Mouse (Mus musculus): ENCODE measurements around the gene Prr12. TPM values are rescaled to one million over a fixed set of nuclear protein-coding genes. Genes with fewer than 3 reads are reported as not detected.
A peak's percentile ranks its signal among the peaks of the same experiment; 100 is the strongest.
"Not testable (repeated sequence)": the region's sequence is repeated elsewhere in the genome, so short reads cannot be mapped to it uniquely, and the experiment has no call there.

The Prr12 gene
- polyA plus RNA-seq (2015; fragmentation: Nextera tagmentation; extraction: Ambion mirVana) = 12.8 and 13.4 TPM in 2 replicates

DNA sequence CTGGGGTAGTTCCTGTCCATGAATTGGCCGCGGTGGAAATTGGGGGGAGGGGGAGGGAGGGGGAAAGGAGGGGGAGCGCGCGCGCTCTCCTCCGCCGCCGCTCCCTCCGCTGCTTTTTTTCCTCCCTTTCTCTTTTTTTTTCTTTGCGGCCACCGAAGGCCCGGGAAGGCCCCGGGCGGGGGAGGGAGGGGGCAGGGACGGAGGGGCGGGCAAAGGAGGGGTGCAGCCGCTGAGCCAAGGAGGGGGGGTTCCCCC lies at the start of gene Prr12:
TSS of gene Prr12 (minus strand) at position 20 of the 255 bp plus-strand sequence.
- Histone ChIP-seq H3K9ac (ENCODE audit: low read depth, low read length) (peak within 1 kb of the TSS; percentile 93), H3K36me3 (ENCODE audit: control insufficient read depth, insufficient read depth, low read length) (peaks cover 26% of the 10 kb centered on the region), H3K4me3 (ENCODE audit: low read length) (peak within 1 kb of the TSS; percentile 64), H3K4me1 (ENCODE audit: control insufficient read depth, insufficient read depth, low read depth, low read length) (peaks cover 18% of the 10 kb centered on the region), H3K9me3 (ENCODE audit: control insufficient read depth, low read length) (no peaks in the 10 kb centered on the region), H3K27me3 (replicated peaks; ENCODE audit: control insufficient read depth, insufficient read depth, low read length) (no peaks in the 10 kb centered on the region), H3K27ac (ENCODE audit: low read depth, low read length) (peak within 1 kb of the TSS; percentile 100), H3K4me2 (ENCODE audit: low read length) (peak within 1 kb of the TSS; percentile 93)
- ATAC-seq = no peak; the same call in 1 of the 2 replicates
- WGBS = 0% methylated on average over 10 of the region's 18 CpGs

DNA sequence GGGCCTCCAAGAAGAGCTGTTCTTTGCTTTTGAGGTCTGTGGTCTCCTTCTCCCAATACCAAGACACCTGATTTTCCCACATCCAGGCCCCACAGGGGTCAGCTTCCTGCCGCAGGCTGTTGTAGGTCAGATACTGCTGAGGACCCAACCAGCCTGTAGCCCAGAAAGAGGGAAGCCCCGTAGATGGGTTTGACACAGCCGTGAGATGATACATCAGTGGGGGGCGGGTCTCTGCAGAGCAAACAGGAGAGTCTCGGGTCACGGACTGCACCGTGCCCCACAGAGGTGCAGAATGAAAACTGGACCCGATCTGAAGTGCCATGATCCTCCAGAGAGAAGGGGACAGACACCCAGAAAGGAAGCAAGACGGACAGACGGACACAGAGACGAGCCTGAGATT lies 49.8 kb upstream of the Prr12 start:
- peak overlapping the region; percentile 24 for H3K4me2 ChIP-seq (ENCODE audit: low read length)
- H3K27ac ChIP-seq (ENCODE audit: low read depth, low read length) = no peak overlapping the region
- no peak overlapping the region; the same call in 1 of the 2 replicates for H3K4me3 ChIP-seq (ENCODE audit: low read length)
- H3K9ac ChIP-seq (ENCODE audit: low read depth, low read length) = no peak overlapping the region
- no peaks in the 10 kb centered on the region for H3K4me1 ChIP-seq (ENCODE audit: control insufficient read depth, insufficient read depth, low read depth, low read length)
- H3K27me3 ChIP-seq (replicated peaks; ENCODE audit: control insufficient read depth, insufficient read depth, low read length) = no peaks in the 10 kb centered on the region
- no peaks in the 10 kb centered on the region for H3K36me3 ChIP-seq (ENCODE audit: control insufficient read depth, insufficient read depth, low read length)
- 86% methylated on average over 11 of the region's 11 CpGs for WGBS
- no peak for ATAC-seq
- no peaks in the 10 kb centered on the region for H3K9me3 ChIP-seq (ENCODE audit: control insufficient read depth, low read length)

DNA sequence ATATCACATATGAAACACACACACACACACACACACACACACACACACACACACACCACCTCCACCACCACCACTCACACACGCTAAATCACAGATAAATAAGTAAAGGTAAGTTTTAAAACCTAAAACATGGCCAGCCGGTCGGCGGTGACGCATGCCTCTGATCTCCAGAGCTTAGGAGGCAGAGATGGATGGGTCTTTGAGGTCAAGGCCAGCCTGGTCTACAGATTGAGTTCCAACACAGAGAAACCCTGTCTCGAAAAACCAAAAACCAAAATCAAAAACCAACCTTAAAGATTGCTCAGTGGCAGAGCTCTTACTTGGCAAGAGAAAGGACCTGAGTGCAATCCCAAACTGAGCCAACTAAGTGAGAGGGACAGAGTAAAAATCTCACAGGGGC lies 47.4 kb upstream of the Prr12 start:
- H3K4me3 ChIP-seq (ENCODE audit: low read length) = no peak overlapping the region
- H3K27ac ChIP-seq (ENCODE audit: low read depth, low read length) = no peak overlapping the region
- H3K36me3 ChIP-seq (ENCODE audit: control insufficient read depth, insufficient read depth, low read length) = no peaks in the 10 kb centered on the region
- no peak for ATAC-seq
- H3K4me1 ChIP-seq (ENCODE audit: control insufficient read depth, insufficient read depth, low read depth, low read length) = no peaks in the 10 kb centered on the region
- no peaks in the 10 kb centered on the region for H3K27me3 ChIP-seq (replicated peaks; ENCODE audit: control insufficient read depth, insufficient read depth, low read length)
- no peak overlapping the region for H3K4me2 ChIP-seq (ENCODE audit: low read length)
- WGBS = 95% methylated on average over 6 of the region's 6 CpGs
- no peak overlapping the region for H3K9ac ChIP-seq (ENCODE audit: low read depth, low read length)
- H3K9me3 ChIP-seq (ENCODE audit: control insufficient read depth, low read length) = no peaks in the 10 kb centered on the region

DNA sequence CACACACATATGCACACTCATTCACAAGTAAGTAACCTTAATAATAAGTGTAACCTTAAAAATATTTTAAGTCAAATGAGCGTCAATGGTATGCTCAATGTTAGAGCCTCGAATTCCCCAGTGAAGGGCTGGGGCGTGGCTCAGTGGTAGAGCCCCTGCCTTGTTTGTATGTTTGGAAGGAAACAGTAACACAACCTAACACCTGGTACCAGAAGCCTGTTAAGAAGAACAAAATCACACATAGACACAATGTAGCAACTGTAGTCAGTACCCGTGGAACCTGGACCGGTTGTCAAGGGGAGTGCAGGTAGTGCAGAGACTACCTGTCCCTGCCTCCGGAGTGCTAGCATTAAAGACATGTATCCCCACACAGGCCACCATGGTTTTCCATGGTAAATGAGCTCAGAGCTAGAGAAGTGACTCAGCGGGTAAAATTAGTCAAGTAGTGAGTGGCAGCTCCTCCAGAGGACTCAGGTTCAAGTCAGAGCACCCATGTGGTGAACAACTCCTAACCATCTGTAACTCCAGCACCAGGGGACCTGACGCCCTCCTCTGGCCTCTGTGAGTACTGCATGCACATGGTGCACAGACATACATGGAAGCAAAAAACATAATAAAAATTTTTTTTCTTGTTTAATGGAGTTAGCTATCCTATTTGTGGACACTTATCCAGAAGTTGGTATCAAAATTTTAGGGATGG lies 46.0 kb upstream of the Prr12 start:
- no peaks in the 10 kb centered on the region for H3K27me3 ChIP-seq (replicated peaks; ENCODE audit: control insufficient read depth, insufficient read depth, low read length)
- no peak overlapping the region for H3K4me2 ChIP-seq (ENCODE audit: low read length)
- 91% methylated on average over 8 of the region's 8 CpGs for WGBS
- H3K27ac ChIP-seq (ENCODE audit: low read depth, low read length) = no peak overlapping the region
- no peaks in the 10 kb centered on the region for H3K36me3 ChIP-seq (ENCODE audit: control insufficient read depth, insufficient read depth, low read length)
- no peak overlapping the region for H3K9ac ChIP-seq (ENCODE audit: low read depth, low read length)
- no peak for ATAC-seq
- H3K4me1 ChIP-seq (ENCODE audit: control insufficient read depth, insufficient read depth, low read depth, low read length) = no peaks in the 10 kb centered on the region
- no peak overlapping the region for H3K4me3 ChIP-seq (ENCODE audit: low read length)
- H3K9me3 ChIP-seq (ENCODE audit: control insufficient read depth, low read length) = no peaks in the 10 kb centered on the region

DNA sequence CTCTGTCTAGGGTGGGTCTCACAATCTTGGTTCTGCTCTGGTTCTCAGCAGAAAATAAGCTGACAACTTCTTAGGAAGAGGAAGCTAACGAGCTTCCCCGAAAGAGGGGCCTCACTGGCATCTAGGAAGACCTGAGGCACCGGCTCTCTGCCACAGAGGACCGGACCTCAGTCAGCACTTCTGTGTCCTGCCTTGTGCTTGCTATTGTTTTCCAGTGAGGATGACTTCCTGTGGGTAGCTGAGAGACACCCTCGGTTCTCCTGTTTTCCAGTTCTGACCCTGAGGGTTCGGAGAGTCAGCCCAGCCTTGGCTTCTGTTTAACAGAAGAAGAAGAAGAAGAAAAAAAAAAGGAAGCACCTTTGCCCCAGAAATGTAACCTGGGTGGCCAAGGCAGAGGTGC lies 44.8 kb upstream of the Prr12 start:
- no peaks in the 10 kb centered on the region for H3K9me3 ChIP-seq (ENCODE audit: control insufficient read depth, low read length)
- H3K4me1 ChIP-seq (ENCODE audit: control insufficient read depth, insufficient read depth, low read depth, low read length) = no peaks in the 10 kb centered on the region
- ATAC-seq = no peak
- H3K36me3 ChIP-seq (ENCODE audit: control insufficient read depth, insufficient read depth, low read length) = no peaks in the 10 kb centered on the region
- H3K4me2 ChIP-seq (ENCODE audit: low read length) = no peak overlapping the region
- H3K4me3 ChIP-seq (ENCODE audit: low read length) = no peak overlapping the region
- WGBS = 78% methylated on average over 6 of the region's 6 CpGs
- no peak overlapping the region for H3K9ac ChIP-seq (ENCODE audit: low read depth, low read length)
- H3K27ac ChIP-seq (ENCODE audit: low read depth, low read length) = no peak overlapping the region
- H3K27me3 ChIP-seq (replicated peaks; ENCODE audit: control insufficient read depth, insufficient read depth, low read length) = no peaks in the 10 kb centered on the region

DNA sequence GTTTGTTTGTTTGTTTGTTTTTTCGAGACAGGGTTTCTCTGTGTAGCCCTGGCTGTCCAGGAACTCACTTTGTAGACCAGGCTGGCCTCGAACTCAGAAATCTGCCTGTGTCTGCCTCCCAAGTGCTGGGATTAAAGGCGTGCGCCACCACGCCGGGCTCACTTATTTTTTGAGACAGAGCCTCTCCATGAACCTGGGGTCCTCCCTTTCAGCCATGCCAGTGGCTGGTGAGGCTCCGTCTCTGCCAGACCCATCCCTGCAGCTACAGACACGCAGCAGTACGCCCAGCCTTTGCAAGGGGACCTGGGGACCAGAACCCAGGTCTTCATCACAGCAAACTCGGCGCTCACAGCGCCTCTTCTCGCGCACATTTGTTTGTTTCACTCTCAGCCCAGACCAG lies 43.3 kb upstream of the Prr12 start:
- not testable (repeated sequence) for H3K9ac ChIP-seq (ENCODE audit: low read depth, low read length); H3K9me3 ChIP-seq (ENCODE audit: control insufficient read depth, low read length); H3K27ac ChIP-seq (ENCODE audit: low read depth, low read length); H3K36me3 ChIP-seq (ENCODE audit: control insufficient read depth, insufficient read depth, low read length); H3K4me3 ChIP-seq (ENCODE audit: low read length); H3K4me1 ChIP-seq (ENCODE audit: control insufficient read depth, insufficient read depth, low read depth, low read length); H3K27me3 ChIP-seq (replicated peaks; ENCODE audit: control insufficient read depth, insufficient read depth, low read length); ATAC-seq; H3K4me2 ChIP-seq (ENCODE audit: low read length)
- 94% methylated on average over 14 of the region's 14 CpGs for WGBS

DNA sequence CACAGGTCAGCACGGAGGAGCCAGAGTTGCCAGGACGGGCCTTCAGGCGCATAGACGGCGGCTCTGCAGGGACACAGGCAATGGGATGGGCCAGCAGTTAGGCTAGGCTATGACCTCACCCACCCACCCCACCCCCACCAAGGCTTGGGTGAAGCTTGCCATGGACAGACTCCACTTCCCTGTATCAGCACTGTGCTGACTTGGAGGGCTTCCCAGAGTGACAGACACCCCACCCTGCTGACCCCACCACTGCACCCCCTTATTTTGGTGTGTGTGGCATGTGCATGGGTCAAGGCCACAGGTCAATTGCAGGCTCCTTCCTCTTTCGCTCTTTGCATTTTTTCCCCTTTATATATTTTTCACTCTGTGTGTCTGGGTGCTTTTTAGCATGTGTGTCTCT lies 42.7 kb upstream of the Prr12 start:
- ATAC-seq = no peak
- H3K4me3 ChIP-seq (ENCODE audit: low read length) = no peak overlapping the region
- H3K9ac ChIP-seq (ENCODE audit: low read depth, low read length) = no peak overlapping the region
- no peak overlapping the region for H3K4me2 ChIP-seq (ENCODE audit: low read length)
- peaks cover 5% of the 10 kb centered on the region for H3K4me1 ChIP-seq (ENCODE audit: control insufficient read depth, insufficient read depth, low read depth, low read length)
- WGBS = 80% methylated on average over 6 of the region's 6 CpGs
- no peaks in the 10 kb centered on the region for H3K36me3 ChIP-seq (ENCODE audit: control insufficient read depth, insufficient read depth, low read length)
- no peak overlapping the region for H3K27ac ChIP-seq (ENCODE audit: low read depth, low read length)
- H3K9me3 ChIP-seq (ENCODE audit: control insufficient read depth, low read length) = no peaks in the 10 kb centered on the region
- H3K27me3 ChIP-seq (replicated peaks; ENCODE audit: control insufficient read depth, insufficient read depth, low read length) = no peaks in the 10 kb centered on the region

DNA sequence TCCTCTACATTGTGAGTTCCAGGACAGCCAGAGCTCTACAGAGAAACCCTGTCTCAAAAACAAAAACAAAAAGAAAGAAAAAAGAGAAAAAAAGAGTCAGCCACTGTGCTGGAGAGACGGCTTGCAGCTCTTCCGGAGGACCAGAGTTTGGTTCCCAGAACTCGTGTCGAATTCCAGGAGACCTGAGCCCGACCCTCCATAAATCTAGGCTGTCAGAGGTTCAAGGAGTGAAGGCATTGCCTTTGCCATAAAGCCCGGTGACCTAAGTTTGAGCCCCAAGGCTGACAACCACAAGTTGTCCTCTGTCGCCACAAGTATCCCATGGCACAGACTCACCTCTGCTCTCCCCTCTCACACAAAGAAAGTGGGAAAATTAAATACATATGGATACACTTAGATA lies 41.4 kb upstream of the Prr12 start:
- Histone ChIP-seq H3K9me3 (ENCODE audit: control insufficient read depth, low read length) (no peaks in the 10 kb centered on the region), H3K27ac (ENCODE audit: low read depth, low read length) (no peak overlapping the region), H3K4me1 (ENCODE audit: control insufficient read depth, insufficient read depth, low read depth, low read length) (peaks cover 5% of the 10 kb centered on the region), H3K4me3 (ENCODE audit: low read length) (no peak overlapping the region), H3K4me2 (ENCODE audit: low read length) (no peak overlapping the region), H3K9ac (ENCODE audit: low read depth, low read length) (no peak overlapping the region), H3K27me3 (replicated peaks; ENCODE audit: control insufficient read depth, insufficient read depth, low read length) (no peaks in the 10 kb centered on the region), H3K36me3 (ENCODE audit: control insufficient read depth, insufficient read depth, low read length) (no peaks in the 10 kb centered on the region)
- WGBS = 55% methylated on average over 7 of the region's 7 CpGs
- no peak for ATAC-seq

DNA sequence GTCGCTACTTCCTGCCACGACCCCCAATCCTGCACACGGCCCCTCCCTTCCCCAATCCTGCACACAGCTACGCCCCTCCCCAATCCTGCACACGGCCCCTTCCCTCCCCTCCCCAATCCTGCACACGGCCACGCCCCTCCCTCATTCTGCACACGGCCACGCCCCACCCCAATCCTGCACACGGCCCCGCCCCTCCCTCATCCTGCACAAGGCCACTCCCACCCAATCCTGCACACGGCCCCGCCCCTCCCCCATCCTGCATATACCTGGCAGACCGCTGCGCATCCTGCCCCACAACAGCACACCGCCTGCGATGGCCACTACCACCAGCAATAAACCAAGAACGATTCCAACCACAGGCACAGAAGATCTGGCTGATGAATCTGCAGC lies 40.8 kb upstream of the Prr12 start:
- no peak for ATAC-seq
- WGBS = 37% methylated on average over 18 of the region's 18 CpGs
- H3K4me3 ChIP-seq (ENCODE audit: low read length) = no peak overlapping the region
- H3K36me3 ChIP-seq (ENCODE audit: control insufficient read depth, insufficient read depth, low read length) = no peaks in the 10 kb centered on the region
- no peaks in the 10 kb centered on the region for H3K9me3 ChIP-seq (ENCODE audit: control insufficient read depth, low read length)
- H3K4me1 ChIP-seq (ENCODE audit: control insufficient read depth, insufficient read depth, low read depth, low read length) = peaks cover 5% of the 10 kb centered on the region
- no peak overlapping the region for H3K9ac ChIP-seq (ENCODE audit: low read depth, low read length)
- no peak overlapping the region for H3K27ac ChIP-seq (ENCODE audit: low read depth, low read length)
- H3K4me2 ChIP-seq (ENCODE audit: low read length) = no peak overlapping the region
- no peaks in the 10 kb centered on the region for H3K27me3 ChIP-seq (replicated peaks; ENCODE audit: control insufficient read depth, insufficient read depth, low read length)
